29 mouse cellular contexts compared by ENCODE assay signal in genomic region chr19:55927674-55928061, GRCm38 (mm10).
A peak's percentile ranks its signal among the peaks of the same experiment; 100 is the strongest.
DNase-seq lines count a peak whose midpoint lies in the region; ATAC-seq and TF ChIP-seq lines count a peak whose summit lies in the region.
"Had no signal": no experiment of that assay in that cellular context is flagged by ENCODE, and none has a peak within 500 bp of the region (broad histone marks: within the 10 kb centered on the region; RNA-seq: fewer than 3 reads in every experiment).

No protein-coding gene starts in this region.

- no peak overlapping the region for H3K27ac ChIP-seq in heart, embryonic 10.5 days
- peak overlapping the region; percentile 98 for H3K27ac ChIP-seq in MEL (ENCODE audit: control insufficient read depth, low read depth, low read length)
- H3K27ac ChIP-seq in liver, embryonic 12.5 days = peak overlapping the region; percentile 96
- 0 out of 2 replicates have a peak overlapping the region, but pooled peaks have one; percentile 2 for H3K27ac ChIP-seq in liver, postnatal 0 days (ENCODE audit: low read depth)
- no peak overlapping the region for H3K27ac ChIP-seq in kidney, embryonic 16.5 days (ENCODE audit: low read length)
- H3K27ac ChIP-seq: embryonic facial prominence, embryonic 10.5 days; embryonic facial prominence, embryonic 15.5 days; hindbrain, embryonic 12.5 days; hindbrain, postnatal 0 days; intestine, embryonic 15.5 days; kidney, postnatal 0 days; neural tube, embryonic 13.5 days had no signal

- H3K36me3 ChIP-seq in heart, embryonic 10.5 days = peaks cover 41% of the 10 kb centered on the region
- peaks cover 0 to 25% of the 10 kb centered on the region in 2 experiments; a peak in 3 of 4 replicates for H3K36me3 ChIP-seq in MEL (ENCODE audit: control insufficient read depth in 1 of 2, insufficient read depth in 2 of 2, low read length in 2 of 2)
- H3K36me3 ChIP-seq in liver, embryonic 12.5 days = peaks cover 40% of the 10 kb centered on the region
- peaks cover 27% of the 10 kb centered on the region for H3K36me3 ChIP-seq in liver, postnatal 0 days (replicated peaks; ENCODE audit: insufficient read depth, low read length)
- peaks cover 14% of the 10 kb centered on the region for H3K36me3 ChIP-seq in kidney, embryonic 16.5 days (ENCODE audit: insufficient read depth, low read length)

- no peak for TF ChIP-seq RAD21 in MEL (IDR thresholded peaks at IDR 0.05; ENCODE audit: low read depth, low read length)

- WGBS in heart, embryonic 10.5 days = 83% methylated on average over 9 of the region's 9 CpGs
- WGBS in liver, embryonic 12.5 days (ENCODE audit: insufficient replicate concordance) = 91% methylated on average over 9 of the region's 9 CpGs
- WGBS in liver, postnatal 0 days (ENCODE audit: insufficient replicate concordance) = 91% methylated on average over 9 of the region's 9 CpGs
- WGBS in kidney, embryonic 16.5 days = 91% methylated on average over 9 of the region's 9 CpGs

- no peak; a peak in 1 of 4 replicates for TF ChIP-seq POLR2A in MEL (IDR thresholded peaks at IDR 0.05; ENCODE audit: control insufficient read depth in 1 of 2, insufficient read depth in 1 of 2, low read depth in 1 of 2, low read length in 2 of 2, poor library complexity in 1 of 2)

- H3K4me3 ChIP-seq in heart, embryonic 10.5 days = no peak overlapping the region
- peak overlapping the region; percentile 66 to 72 for H3K4me3 ChIP-seq in MEL (ENCODE audit: control insufficient read depth in 1 of 2, insufficient read depth in 1 of 2, low read depth in 2 of 2, low read length in 2 of 2)
- peak overlapping the region; percentile 57 for H3K4me3 ChIP-seq in liver, embryonic 12.5 days
- H3K4me3 ChIP-seq in liver, postnatal 0 days (ENCODE audit: low read depth, low read length) = no peak overlapping the region
- H3K4me3 ChIP-seq in kidney, embryonic 16.5 days (ENCODE audit: low read length) = no peak overlapping the region
- H3K4me3 ChIP-seq: embryonic facial prominence, embryonic 10.5 days; embryonic facial prominence, embryonic 15.5 days; hindbrain, embryonic 12.5 days; intestine, embryonic 15.5 days; neural tube, embryonic 13.5 days had no signal

- peak overlapping the region; percentile 80 for H3K9ac ChIP-seq in MEL (ENCODE audit: control insufficient read depth, low read depth, low read length, poor library complexity, severe bottlenecking)
- peak overlapping the region; percentile 76 for H3K9ac ChIP-seq in liver, embryonic 12.5 days
- no peak overlapping the region; the same call in 1 of the 2 replicates for H3K9ac ChIP-seq in liver, postnatal 0 days (replicated peaks)
- H3K9ac ChIP-seq in kidney, embryonic 16.5 days (replicated peaks; ENCODE audit: low read length) = no peak overlapping the region
- H3K9ac ChIP-seq: embryonic facial prominence, embryonic 15.5 days; hindbrain, embryonic 12.5 days; intestine, embryonic 15.5 days; neural tube, embryonic 13.5 days had no signal

- no peak for ATAC-seq in liver, embryonic 12.5 days
- ATAC-seq in liver, postnatal 0 days = no peak
- no peak for ATAC-seq in kidney, embryonic 16.5 days (ENCODE audit: low FRiP score, low TSS enrichment)
- ATAC-seq: activated CD4-positive, CD25-positive, alpha-beta regulatory T cell, adult 4 months; CD4-positive, CD25-positive, alpha-beta regulatory T cell, adult 4 months; hindbrain, postnatal 0 days; intestine, embryonic 15.5 days had no signal

- H3K27me3 ChIP-seq in heart, embryonic 10.5 days (ENCODE audit: insufficient read depth, poor library complexity, severe bottlenecking) = no peaks in the 10 kb centered on the region
- no peaks in the 10 kb centered on the region for H3K27me3 ChIP-seq in MEL (ENCODE audit: control insufficient read depth in 1 of 2, insufficient read depth in 2 of 2, low read length in 2 of 2)
- no peaks in the 10 kb centered on the region for H3K27me3 ChIP-seq in liver, embryonic 12.5 days (replicated peaks)
- no peaks in the 10 kb centered on the region for H3K27me3 ChIP-seq in liver, postnatal 0 days (ENCODE audit: insufficient read depth, low read length)
- H3K27me3 ChIP-seq in kidney, embryonic 16.5 days (ENCODE audit: insufficient read depth, low read length) = no peaks in the 10 kb centered on the region
- H3K27me3 ChIP-seq: embryonic facial prominence, embryonic 15.5 days; hindbrain, embryonic 12.5 days; intestine, embryonic 15.5 days; neural tube, embryonic 13.5 days had no signal

- peaks cover 25% of the 10 kb centered on the region for H3K4me1 ChIP-seq in heart, embryonic 10.5 days
- H3K4me1 ChIP-seq in MEL (ENCODE audit: control insufficient read depth in 1 of 2, insufficient read depth in 2 of 2, low read length in 2 of 2) = peaks cover 21 to 36% of the 10 kb centered on the region in 2 experiments
- H3K4me1 ChIP-seq in liver, embryonic 12.5 days = peaks cover 74% of the 10 kb centered on the region
- peaks cover 8% of the 10 kb centered on the region; the same call in 1 of the 2 replicates for H3K4me1 ChIP-seq in liver, postnatal 0 days (ENCODE audit: insufficient read depth)
- peaks cover 14% of the 10 kb centered on the region for H3K4me1 ChIP-seq in kidney, embryonic 16.5 days (ENCODE audit: insufficient read depth, low read length)
- H3K4me1 ChIP-seq: embryonic facial prominence, embryonic 15.5 days; intestine, embryonic 15.5 days had no signal

- peaks cover 12% of the 10 kb centered on the region for H3K79me2 ChIP-seq in MEL (ENCODE audit: control insufficient read depth, insufficient read depth, low read length, poor library complexity)

- peak overlapping the region; percentile 66 for H3K4me2 ChIP-seq in liver, embryonic 12.5 days
- H3K4me2 ChIP-seq in liver, postnatal 0 days (ENCODE audit: low read depth, low read length) = peak overlapping the region; percentile 64; the same call in 1 of the 2 replicates
- H3K4me2 ChIP-seq in kidney, embryonic 16.5 days (replicated peaks; ENCODE audit: low read depth, low read length) = no peak overlapping the region
- H3K4me2 ChIP-seq: embryonic facial prominence, embryonic 15.5 days; heart, embryonic 11.5 days; hindbrain, embryonic 12.5 days; intestine, embryonic 15.5 days; neural tube, embryonic 13.5 days had no signal

- peak in 1 of 2 experiments; percentile 61; a peak in 1 of 4 replicates for TF ChIP-seq EP300 in MEL (IDR thresholded peaks at IDR 0.05; ENCODE audit: low read depth in 1 of 2, low read length in 2 of 2)
- no peak for TF ChIP-seq EP300 in liver, postnatal 0 days (IDR thresholded peaks at IDR 0.05; ENCODE audit: low read depth)

- no peaks in the 10 kb centered on the region for H3K9me3 ChIP-seq in heart, embryonic 10.5 days
- no peaks in the 10 kb centered on the region for H3K9me3 ChIP-seq in MEL (replicated peaks; ENCODE audit: insufficient read depth, low read length)
- no peaks in the 10 kb centered on the region for H3K9me3 ChIP-seq in liver, embryonic 12.5 days (replicated peaks)
- H3K9me3 ChIP-seq in liver, postnatal 0 days (ENCODE audit: low read length) = no peaks in the 10 kb centered on the region
- H3K9me3 ChIP-seq in kidney, embryonic 16.5 days (ENCODE audit: low read length) = 0 out of 2 replicates have a peak, but pooled peaks cover 4% of the 10 kb centered on the region
- H3K9me3 ChIP-seq: embryonic facial prominence, embryonic 10.5 days; embryonic facial prominence, embryonic 15.5 days; hindbrain, embryonic 12.5 days; intestine, embryonic 15.5 days; neural tube, embryonic 13.5 days had no signal

- no peak for TF ChIP-seq CTCF in MEL (IDR thresholded peaks at IDR 0.05 in 2 of 3, conservative IDR thresholded peaks at IDR 0.05 in 1 of 3; ENCODE audit: control insufficient read depth in 1 of 3, insufficient read depth in 1 of 3, low read depth in 2 of 3, low read length in 3 of 3, poor library complexity in 1 of 3, severe bottlenecking in 1 of 3)
- TF ChIP-seq CTCF in liver, postnatal 0 days (IDR thresholded peaks at IDR 0.05; ENCODE audit: low read depth) = no peak

- peak; percentile 60 for DNase-seq in heart, embryonic 10.5 days (ENCODE audit: low spot score)
- no peak for DNase-seq in heart, adult 8-10 months (ENCODE audit: low spot score)
- peak; percentile 73 for DNase-seq in MEL (ENCODE audit: low read depth, low spot score)
- no peak for DNase-seq in liver, postnatal 0 days
- DNase-seq in urinary bladder, postnatal 10 days (ENCODE audit: low spot score) = no peak
- DNase-seq: adrenal gland, adult 2 months; adrenal gland, postnatal 36 days; cerebellum, adult 2 months; cerebellum, postnatal 14 days; gastrocnemius, postnatal 10 days; heart, postnatal 36 days; kidney, adult 2 months; kidney, postnatal 4 days; layer of hippocampus, postnatal 36 days; lung, postnatal 36 days; thymus, adult 2 months; thymus, postnatal 36 days had no signal

TF ChIP-seq in MEL, 35 proteins besides CTCF, POLR2A, EP300 and RAD21 (continues in another document):
- TF ChIP-seq POLR2AphosphoS2 (IDR thresholded peaks at IDR 0.05; ENCODE audit: low read length) (no peak), TBP (IDR thresholded peaks at IDR 0.05; ENCODE audit: low read depth, low read length) (no peak), GATA1 (IDR thresholded peaks at IDR 0.05; ENCODE audit: low read depth, low read length) (no peak), E2F4 (IDR thresholded peaks at IDR 0.05; ENCODE audit: borderline replicate concordance, low read depth, low read length) (no peak), RCOR1 (IDR thresholded peaks at IDR 0.05; ENCODE audit: low read depth, low read length) (0 out of 2 replicates have a peak, but pooled peaks have one; percentile 25), KAT2A (conservative IDR thresholded peaks at IDR 0.05; ENCODE audit: low read depth, low read length) (no peak), TCF12 (IDR thresholded peaks at IDR 0.05; ENCODE audit: low read depth, low read length) (no peak; the same call in 1 of the 2 replicates), USF1 (IDR thresholded peaks at IDR 0.05; ENCODE audit: low read depth, low read length) (peak; percentile 97), JUND (IDR thresholded peaks at IDR 0.05; ENCODE audit: low read depth, low read length) (no peak), MAX (IDR thresholded peaks at IDR 0.05; ENCODE audit: low read length) (peak; percentile 82), SIN3A (IDR thresholded peaks at IDR 0.05; ENCODE audit: low read length) (peak; percentile 32; the same call in 1 of the 2 replicates), GABPA (IDR thresholded peaks at IDR 0.05; ENCODE audit: low read depth, low read length) (no peak), NRF1 (IDR thresholded peaks at IDR 0.05; ENCODE audit: insufficient read depth, low read depth, low read length, poor library complexity, severe bottlenecking) (no peak), UBTF (IDR thresholded peaks at IDR 0.05; ENCODE audit: borderline replicate concordance, insufficient read depth, low read depth, low read length) (no peak), NELFE (IDR thresholded peaks at IDR 0.05; ENCODE audit: low read depth, low read length) (no peak; the same call in 1 of the 2 replicates), ZKSCAN1 (IDR thresholded peaks at IDR 0.05; ENCODE audit: low read depth, low read length) (no peak; the same call in 1 of the 2 replicates), SMC3 (IDR thresholded peaks at IDR 0.05; ENCODE audit: low read depth, low read length) (no peak), MXI1 (IDR thresholded peaks at IDR 0.05; ENCODE audit: low read depth, low read length) (peak; percentile 47; the same call in 1 of the 2 replicates), ZC3H11A (IDR thresholded peaks at IDR 0.05; ENCODE audit: low read depth, low read length) (no peak)

Comparison
In these comparisons a context has a peak if more than half of its experiments do, and no peak if none do; other contexts are left out.
1. DNase-seq: peak in heart, embryonic 10.5 days (single experiment) and MEL (single experiment); none in heart, adult 8-10 months (single experiment), liver, postnatal 0 days (single experiment) and urinary bladder, postnatal 10 days (single experiment).
2. H3K4me3 ChIP-seq: peak in MEL (2 of 2) and liver, embryonic 12.5 days (single experiment); none in heart, embryonic 10.5 days (single experiment), liver, postnatal 0 days (single experiment) and kidney, embryonic 16.5 days (single experiment).
3. H3K9ac ChIP-seq: peak in MEL (single experiment) and liver, embryonic 12.5 days (single experiment); none in liver, postnatal 0 days (single experiment) and kidney, embryonic 16.5 days (single experiment).
4. H3K27ac ChIP-seq: peak in MEL (single experiment), liver, embryonic 12.5 days (single experiment) and liver, postnatal 0 days (single experiment); none in heart, embryonic 10.5 days (single experiment) and kidney, embryonic 16.5 days (single experiment).